Mouse (Mus musculus): Measurements from ENCODE around the gene BC048562. TPM values are rescaled to one million over a fixed set of nuclear protein-coding genes. Genes with fewer than 3 reads are reported as not detected.

Gene BC048562
- total RNA-seq, 2 experiments from 2014 or later, result not detected

DNA sequence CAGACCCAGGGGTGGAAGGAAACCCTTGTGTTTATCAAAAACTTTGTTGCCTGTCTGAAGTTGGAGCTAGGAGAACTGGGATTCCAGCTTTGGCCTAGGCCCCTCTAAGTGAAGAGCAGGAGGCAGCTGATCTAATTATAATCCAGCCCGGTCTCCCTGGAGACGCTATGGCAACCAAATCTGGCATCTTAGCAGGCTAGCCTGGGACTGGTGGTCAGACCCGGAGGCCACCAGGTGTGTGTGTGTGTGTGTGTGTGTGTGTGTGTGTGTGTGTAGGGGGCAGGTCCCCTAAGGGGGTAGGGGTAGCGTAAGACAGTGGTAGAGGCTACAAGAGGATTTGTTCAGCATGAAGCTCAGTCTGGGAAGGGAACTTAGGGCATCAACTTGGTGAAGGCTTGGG, 13.6 kb downstream of the BC048562 start:
- peak; percentile 71 to 84 for DNase-seq (ENCODE audit: low spot score in 2 of 2)

DNA sequence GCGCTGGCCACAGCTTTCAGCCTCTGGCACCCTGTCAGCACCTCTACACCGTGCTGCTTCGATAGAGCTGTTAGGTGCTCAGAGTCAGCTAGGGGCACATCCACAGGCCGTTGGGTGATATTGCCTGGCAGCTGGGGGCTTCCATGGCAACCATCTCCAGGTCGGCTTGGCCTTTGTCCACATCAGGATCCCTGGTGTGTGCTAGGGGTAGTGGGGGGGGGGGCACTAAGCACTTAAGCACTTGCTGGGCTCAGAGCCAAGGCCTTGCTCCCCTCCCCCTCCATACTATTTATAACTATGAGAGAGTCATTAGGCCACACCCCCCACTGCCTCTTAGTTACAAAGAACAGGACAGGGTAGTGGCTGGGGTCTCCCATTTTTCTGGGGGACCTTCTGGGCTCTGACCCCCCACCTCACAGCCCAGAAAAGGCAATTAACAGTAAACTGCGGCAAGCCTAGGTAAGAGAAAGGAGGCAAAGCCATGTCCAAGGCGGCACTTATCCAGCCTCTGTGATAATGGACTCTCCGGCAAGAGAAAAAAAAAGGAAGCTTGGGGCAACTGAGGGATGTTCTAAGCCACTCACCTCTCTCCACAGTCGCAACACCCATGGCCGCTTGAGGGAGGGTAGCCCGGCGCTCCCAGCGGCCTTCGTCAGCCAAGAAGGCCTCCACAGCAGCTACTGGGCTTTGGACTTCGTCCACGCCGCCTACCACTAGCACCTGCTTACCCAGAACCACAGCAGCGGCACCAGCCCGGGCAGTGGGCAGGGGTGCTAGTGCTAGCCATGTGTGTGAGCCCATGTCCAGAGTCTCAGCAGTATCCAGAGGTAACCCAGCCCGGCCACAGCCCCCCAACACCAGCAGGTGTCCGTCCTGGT, 14.2 kb downstream of the BC048562 start:
- intact Hi-C loops (cut with DNase I), result loop anchor here (5.0 kb wide), 1 partner anchor 38 kb away; no protein-coding TSS in a partner anchor
- DNase-seq (ENCODE audit: low spot score in 2 of 2), result peak in 1 of 2 experiments; percentile 59

More for the DNA sequence above, 13.6 kb downstream of the BC048562 start:
- intact Hi-C loops (cut with DNase I), result loop anchor here (5.0 kb wide), 1 partner anchor 38 kb away; no protein-coding TSS in a partner anchor

DNA sequence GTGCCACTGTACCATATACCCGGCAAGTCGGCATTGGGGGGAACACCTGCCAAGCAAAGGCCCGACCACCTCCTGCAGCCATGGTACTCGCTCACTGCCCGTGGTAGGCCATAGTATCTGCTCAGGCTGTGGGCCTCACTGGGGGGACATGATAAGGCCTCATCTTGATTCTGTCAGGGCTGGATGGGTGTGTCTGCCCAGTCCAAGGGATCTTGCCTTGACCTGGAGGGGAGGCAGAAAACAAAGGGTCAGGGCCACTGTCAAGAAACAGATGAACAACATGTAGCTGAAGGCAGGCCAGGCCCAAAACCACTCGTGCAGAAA, 14.8 kb downstream of the BC048562 start:
- DNase-seq (ENCODE audit: low spot score in 2 of 2), result no peak
- intact Hi-C loops (cut with DNase I), result loop anchor here (5.0 kb wide), 1 partner anchor 39 kb away; no protein-coding TSS in a partner anchor

DNA sequence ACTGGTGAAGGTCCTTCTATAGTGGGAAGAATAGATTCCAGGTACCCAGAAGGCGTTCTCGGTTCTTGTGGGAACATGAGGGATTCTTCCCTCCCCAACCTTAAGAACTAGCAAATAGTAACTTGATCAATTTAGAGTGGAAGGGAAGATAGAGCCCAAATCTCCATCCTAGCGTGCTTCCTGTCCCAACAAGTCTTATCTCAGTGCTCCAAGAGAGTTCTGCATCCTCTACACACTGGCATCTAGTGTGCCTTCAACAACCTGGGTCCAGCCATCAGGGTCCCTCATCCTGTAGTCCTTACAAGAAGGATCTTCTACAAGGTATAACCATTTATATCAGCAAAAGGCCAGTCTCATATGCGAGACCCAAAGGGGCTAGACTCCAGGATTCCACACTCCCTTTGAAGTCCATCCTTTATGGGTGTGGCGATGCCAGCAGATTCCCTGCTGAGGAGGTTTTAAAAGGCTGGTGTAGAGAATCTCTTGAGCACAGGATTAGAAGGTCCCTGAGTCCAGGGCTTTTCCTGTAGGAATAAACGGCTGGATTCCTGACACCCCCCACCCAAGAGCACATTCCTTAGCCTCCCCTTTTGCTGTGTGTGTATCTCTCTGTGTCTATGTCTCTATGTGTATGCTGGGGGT, 15.4 kb downstream of the BC048562 start:
- intact Hi-C loops (cut with DNase I), result loop anchor here (5.0 kb wide), 1 partner anchor 39 kb away; no protein-coding TSS in a partner anchor
- DNase-seq (ENCODE audit: low spot score in 2 of 2), result no peak

DNA sequence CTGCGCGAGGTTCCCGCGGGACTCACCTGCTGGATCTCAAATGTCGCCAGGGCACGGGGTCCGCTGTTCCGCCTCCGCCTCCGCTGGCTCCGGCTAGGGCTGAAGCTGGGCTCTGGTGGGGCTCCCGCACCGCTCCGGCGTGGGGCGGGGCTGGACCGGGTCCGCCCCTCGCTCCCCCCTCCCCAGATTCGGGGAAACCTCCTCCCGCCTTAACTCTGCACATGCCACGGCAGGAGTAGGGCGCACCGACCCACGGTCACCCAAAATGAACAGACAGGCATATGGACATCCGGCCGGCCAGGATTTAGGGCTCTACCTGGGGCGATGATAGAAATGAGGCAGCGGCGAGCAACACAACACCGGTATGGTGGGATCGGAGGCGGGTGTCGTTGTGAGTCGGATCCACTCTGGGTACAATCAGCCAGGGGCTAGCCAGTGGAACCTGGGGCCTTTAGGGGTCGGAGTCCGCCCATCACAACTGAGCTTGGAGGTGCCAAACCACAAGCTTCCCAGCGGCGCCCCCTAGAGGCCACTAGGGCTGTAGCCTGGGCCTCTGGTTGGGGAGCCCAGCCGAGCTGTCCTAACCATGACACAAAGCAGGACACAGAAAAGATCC, 16.1 kb downstream of the BC048562 start:
- peak; percentile 90 to 91 for DNase-seq (ENCODE audit: low spot score in 2 of 2)
- intact Hi-C loops (cut with DNase I), result loop anchor here (5.0 kb wide), 1 partner anchor 40 kb away; no protein-coding TSS in a partner anchor

DNA sequence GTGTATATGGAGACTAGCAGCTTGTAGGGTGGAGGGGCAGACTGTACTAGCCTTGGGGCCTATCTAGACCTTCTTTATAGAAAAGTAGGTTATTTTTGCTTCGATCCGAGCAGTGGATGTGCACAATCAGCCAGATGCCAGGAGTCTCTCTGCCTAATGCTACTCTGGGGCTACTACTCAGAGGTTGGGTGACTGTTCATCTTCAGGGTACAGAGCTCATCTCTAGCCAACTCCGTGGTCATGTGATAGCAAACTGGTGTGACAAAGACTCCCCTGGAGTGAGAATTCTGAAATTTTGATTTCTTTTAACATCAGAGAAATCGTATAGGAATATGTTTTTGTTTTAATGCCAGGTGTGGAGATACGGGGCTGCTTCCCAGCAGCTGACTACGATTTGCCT, 16.6 kb downstream of the BC048562 start:
- intact Hi-C loops (cut with DNase I), result loop anchor here (5.0 kb wide), 1 partner anchor 41 kb away; no protein-coding TSS in a partner anchor
- no peak for DNase-seq (ENCODE audit: low spot score in 2 of 2)

DNA sequence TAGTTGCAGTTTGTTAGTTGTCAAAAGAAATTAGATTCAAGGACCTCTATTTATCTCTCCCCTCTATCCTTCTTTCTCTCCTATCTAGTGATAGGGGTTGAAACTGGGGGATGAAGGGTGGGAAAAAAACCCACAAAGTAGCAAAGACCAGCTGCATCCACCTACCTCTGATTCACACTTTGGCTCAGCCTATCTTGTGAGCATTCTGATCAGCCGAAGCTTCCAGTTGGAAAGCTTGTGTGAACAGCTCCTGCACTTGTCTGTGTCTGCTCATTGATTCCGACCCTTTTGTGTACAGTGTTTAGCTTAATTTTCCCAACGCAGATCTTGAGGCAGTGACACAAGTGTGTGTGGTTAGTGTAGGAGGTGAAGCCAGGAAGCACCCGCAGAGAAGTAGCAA, 17.2 kb downstream of the BC048562 start:
- intact Hi-C loops (cut with DNase I), result loop anchor here (5.0 kb wide), 1 partner anchor 41 kb away; no protein-coding TSS in a partner anchor
- DNase-seq (ENCODE audit: low spot score in 2 of 2), result no peak

DNA sequence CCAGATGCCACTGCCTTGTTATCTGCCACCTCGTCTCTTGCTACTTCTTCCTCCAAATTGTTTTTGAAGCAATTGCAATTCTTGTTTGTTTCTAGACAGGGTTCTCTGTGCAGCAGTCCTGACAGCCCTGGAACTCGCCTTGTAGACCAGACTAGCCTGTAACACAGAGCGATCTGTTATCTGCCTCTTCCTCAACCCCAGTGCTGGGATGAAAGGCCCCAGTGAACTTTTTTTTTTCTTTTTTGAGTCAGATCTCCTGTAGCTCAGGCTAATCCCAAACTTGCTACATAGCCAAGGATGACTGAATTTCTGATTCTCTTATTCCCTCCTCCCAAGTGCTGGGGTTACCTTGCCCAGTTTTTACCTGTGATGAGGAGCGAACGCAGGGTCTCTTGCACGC, 18.1 kb downstream of the BC048562 start:
- intact Hi-C loops (cut with DNase I), result loop anchor here (5.0 kb wide), 1 partner anchor 42 kb away; no protein-coding TSS in a partner anchor
- no peak for DNase-seq (ENCODE audit: low spot score in 2 of 2)

DNA sequence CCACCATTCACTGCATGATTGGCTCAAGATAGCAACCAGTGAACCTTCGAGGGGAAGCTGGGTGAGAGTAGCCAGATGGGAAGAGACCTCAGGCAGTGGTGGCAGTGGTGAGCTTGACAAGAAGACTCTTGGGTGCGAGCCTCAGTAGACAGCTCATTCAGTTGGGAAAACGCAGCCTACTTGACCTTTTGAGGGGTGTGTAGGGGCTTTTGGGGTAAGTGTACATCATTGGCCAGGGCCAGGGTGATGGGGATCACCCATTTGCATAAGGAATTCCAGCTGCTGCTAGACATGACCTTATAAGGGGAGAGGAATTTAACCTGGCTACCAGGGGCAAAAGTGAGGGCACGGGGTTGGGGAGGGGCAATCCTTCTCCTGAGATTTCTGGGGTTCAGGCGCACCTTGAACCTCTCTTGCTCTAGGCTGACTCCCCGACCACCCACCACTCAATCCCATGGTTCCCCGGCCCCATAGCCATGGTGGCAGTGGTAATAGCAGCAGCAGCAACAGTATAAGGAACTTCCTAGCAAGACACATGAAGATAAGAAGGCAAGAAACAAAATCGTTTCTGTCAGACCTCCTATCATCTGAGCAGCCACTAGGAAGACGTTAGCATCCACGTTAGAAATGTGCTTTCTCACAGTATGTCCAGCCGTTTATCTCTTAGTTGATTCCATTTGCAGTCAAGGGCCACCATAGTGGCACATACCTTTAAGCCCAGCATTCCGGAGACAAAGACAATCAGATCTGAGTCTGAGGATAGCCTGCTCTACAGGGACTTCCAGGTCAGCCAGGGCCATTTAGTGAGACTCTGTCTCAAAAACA, 19.7 kb downstream of the BC048562 start:
- intact Hi-C loops (cut with DNase I), result no loop called here
- DNase-seq (ENCODE audit: low spot score in 2 of 2), result no peak

DNA sequence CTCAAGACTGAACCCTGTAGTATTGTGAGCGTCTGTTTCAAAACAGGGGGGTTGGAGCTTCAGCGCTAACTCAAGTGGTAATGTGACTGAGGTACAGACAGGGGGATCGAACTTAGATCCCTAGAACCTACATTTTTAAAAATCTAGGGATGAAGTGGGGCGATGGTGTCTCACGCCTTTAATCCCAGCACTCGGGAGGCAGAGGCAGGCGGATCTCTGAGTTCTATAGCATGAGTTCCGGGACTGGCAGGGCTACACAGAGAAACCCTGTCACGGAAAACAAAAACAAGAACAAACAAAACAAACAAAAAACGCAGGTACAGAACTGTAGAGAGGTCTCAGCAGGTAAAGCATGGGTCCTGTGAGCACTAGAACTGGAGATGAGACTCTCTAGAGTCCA, 20.7 kb downstream of the BC048562 start:
- intact Hi-C loops (cut with DNase I), result no loop called here
- DNase-seq (ENCODE audit: low spot score in 2 of 2), result no peak

DNA sequence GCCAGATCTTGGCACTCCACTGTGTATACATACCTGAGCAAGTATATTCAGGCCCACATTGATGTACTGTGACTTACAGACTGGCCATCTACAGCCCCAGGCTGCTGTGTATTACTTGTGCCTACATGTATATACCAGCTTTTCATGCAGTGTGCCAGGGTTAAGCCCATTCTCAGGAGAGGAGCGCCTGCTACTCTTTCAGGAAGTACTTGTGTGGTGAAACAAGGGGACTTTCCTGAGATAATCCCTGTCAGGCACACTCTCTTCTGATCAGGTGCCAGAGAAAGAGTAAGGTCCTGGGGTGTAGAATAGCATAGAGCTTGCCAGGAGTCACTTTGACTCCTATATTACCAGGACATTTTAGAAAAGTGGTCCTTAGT, 23.6 kb downstream of the BC048562 start:
- no peak for DNase-seq (ENCODE audit: low spot score in 2 of 2)
- intact Hi-C loops (cut with DNase I), result no loop called here

DNA sequence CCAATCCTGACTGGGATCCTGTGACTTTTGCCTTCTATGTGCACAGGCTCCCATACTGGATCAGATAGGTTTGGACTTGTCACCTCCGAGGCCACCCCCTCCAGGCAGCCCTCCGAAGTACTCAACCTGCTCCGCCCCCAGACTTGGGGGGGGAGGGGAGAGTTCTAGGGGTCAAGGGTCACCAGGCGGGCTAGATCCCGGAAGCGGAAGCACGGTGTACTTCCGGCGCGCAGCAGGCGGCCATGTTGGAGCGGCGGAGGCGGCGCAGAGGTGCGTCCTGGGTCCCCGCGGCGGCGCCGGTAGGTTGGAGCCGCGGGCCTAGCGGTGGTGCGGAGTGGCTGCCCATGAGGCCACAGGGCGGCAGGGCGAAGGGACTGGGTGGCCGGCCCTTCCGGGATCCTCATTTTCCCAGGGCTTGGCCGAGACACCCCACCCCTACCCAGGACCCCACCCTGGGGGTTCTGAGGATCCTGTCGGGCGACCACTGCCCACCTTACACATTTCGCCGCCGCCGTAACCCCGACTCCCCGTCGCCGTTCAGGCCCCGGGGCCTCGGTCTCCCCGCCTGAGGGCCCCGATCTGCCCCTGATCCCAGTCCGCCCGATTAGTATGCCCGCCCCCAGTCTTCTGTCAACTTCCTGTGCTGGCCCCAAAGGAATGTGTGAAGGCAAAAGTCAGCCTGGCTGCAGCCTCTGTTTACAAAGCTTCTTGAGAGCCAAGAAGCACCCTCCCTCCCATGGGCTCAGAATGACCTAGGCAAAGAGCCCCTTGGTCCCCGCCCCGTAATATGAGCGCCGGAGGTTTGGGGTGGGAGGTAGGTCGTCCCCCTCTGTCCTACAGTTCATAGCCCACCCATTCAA, 24.3 kb downstream of the BC048562 start, which contains the start of gene Ccdc71:
Gene Ccdc71 (plus strand): TSS at position 209 of the 860 bp plus-strand sequence.
- intact Hi-C loops (cut with DNase I), result no loop called here
- peak; percentile 89 to 92 for DNase-seq (ENCODE audit: low spot score in 2 of 2)

DNA sequence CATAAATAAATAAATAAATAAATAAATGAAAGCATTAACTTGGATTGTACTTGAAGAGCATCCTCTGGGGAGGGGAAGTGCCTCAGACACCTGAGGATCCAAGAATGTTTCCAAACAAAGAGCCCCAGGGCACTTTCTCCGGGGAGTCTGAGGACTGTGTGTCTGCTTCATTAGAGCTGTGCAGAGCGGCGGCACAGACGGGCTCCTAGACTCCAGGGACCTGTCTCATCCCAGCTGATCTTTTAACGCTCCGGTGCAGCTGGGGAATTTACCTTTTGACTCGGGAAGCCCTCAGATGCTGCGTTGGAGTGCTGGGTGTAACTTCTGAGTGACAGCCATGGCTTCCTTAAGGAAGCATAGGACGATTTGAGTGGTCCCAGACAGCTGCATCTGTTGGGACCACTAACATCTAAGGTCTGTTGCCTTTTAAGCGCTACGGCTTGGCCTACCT, 24.9 kb downstream of the BC048562 start, which contains the start of gene Klhdc8b:
Gene Klhdc8b (minus strand): TSS at position 401 of the 451 bp plus-strand sequence.
- intact Hi-C loops (cut with DNase I), result no loop called here
- DNase-seq (ENCODE audit: low spot score in 2 of 2), result no peak

DNA sequence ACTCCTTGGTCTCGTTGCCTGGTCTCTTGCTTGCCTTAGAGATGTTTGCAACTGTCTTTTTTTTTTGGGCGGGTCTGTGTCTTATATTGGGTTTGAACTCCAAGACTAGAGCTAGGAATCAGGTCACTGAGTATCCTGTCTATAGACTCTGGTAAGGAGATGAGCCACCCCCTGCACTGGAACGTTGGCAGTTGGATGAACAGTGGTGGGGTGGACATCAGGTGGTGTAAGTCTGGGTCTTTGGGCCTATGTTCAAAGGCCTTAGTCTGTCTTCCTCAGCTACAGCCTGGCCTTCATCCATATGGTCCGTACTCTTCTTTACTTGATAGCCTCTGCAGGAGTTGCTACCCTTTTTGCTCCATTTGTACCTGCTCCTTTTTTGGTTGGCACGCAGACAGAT, 25.4 kb downstream of the BC048562 start:
- intact Hi-C loops (cut with DNase I), result no loop called here
- DNase-seq (ENCODE audit: low spot score in 2 of 2), result no peak

DNA sequence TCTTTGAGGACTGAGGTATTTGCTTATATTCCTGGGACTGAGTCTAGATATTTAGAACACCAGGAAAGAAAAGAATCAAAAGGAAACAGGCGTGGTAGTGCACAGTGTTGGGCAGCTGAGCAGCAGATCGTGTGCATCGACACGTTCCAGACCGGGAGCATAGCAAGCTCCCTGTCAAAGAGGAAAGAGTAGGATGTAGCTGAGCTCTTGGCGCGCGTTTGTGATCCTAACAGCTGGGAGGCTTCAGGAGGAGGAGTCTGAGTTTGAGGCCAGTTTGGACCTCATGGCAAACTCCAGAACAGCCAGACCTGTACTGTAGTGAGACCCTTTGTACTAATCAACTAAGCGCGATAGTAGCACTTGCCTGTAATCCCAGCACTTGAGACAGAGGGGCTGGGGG, 25.9 kb downstream of the BC048562 start:
- no peak for DNase-seq (ENCODE audit: low spot score in 2 of 2)
- intact Hi-C loops (cut with DNase I), result no loop called here

DNA sequence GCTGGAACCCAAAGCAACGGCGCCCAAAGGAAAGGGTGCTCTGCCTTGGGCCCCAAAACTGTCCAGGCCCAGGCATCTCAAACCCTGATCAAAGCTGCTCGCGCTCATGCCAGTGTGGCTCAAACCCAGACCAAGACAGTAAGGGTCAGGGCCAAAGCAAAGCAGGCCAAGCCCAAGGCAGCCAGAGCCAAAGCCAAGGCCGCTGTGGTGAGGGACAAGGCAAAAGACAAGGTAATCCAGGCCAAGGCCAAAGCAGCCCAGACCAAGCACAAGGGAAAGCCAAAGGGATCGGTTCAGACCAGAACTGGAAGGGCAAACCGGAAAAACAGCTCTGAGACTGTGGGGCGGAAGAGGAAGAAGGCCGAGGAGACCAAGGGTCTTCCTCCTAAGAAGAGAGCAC, 27.4 kb downstream of the BC048562 start:
- no peak for DNase-seq (ENCODE audit: low spot score in 2 of 2)
- intact Hi-C loops (cut with DNase I), result no loop called here

DNA sequence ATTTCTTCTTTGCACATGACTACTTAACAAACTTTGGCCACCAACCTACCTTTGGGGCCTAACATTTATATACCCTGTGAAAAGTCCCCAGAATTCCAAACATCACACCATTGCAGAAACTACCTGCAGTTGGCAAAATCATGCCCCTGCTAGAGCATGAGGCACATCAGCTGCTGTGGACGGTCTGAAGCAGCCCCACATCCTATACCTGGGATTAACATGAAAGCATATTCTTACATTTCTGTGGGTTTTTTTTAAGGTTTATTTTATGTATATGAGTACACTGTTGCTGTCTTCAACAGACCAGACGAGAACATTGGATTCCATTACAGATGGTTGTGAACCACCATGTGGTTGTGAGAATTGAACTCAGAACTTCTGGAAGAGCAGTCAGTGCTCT, 29.9 kb downstream of the BC048562 start:
- intact Hi-C loops (cut with DNase I), result no loop called here
- DNase-seq (ENCODE audit: low spot score in 2 of 2), result no peak

DNA sequence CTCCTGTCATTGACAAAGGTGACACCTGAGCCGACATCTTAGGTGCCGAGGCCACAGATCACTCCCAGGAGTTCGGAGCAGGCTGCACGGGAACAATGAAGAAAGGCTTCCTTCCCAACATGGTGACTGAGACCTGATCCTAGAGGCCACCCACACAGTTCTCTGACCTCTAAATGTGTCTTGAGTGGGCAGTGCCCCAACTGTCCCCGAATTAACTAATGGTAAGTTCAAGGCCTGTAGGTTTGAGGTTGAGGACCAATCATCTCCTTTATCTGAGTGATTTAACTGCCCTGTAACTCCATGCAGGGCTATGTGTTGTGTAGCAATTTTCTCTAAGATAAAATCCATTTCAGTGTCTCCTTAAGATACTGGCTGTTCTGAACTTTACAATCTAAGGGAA, 33.1 kb downstream of the BC048562 start:
- intact Hi-C loops (cut with DNase I), result no loop called here
- DNase-seq (ENCODE audit: low spot score in 2 of 2), result no peak
